Mouse (Mus musculus) stomach, postnatal 0 days (tissue): ENCODE measurements at regions not wholly inside any gene's neighbourhood (a gene's known extent, or its start where the extent isn't known, plus 50 kb on each side); places are given as distances from the start of the nearest gene placed in this dataset.
"Not testable (repeated sequence)": the region's sequence is repeated elsewhere in the genome, so short reads cannot be mapped to it uniquely, and the experiment has no call there.

Source experiments
- ATAC-seq: fragments of 200-750 bp; cut with Nextera tagmentation; 2 replicates; pipeline ENCODE4 v1.8.0; 2017; ENCODE audit not compliant: low FRiP score, low TSS enrichment
- DNase-seq: peaks from one replicate; pipeline ENCODE4 v3.0.0-alpha.2; 2016; ENCODE audit warnings: low spot score
- H3K27ac ChIP-seq: fragments of 300-500 bp; sonication (generic); replicated peaks from 2 replicates; pipeline ENCODE4 v1.5.1; 2014; ENCODE audit warnings: mild to moderate bottlenecking, control low read depth
- H3K27me3 ChIP-seq: fragments of 300-500 bp; sonication (generic); 2 replicates; pipeline ENCODE4 v1.6.1; 2014; ENCODE audit warnings: low read length; ENCODE audit not compliant: control insufficient read depth, insufficient read depth
- H3K36me3 ChIP-seq: fragments of 300-500 bp; sonication (generic); 2 replicates; pipeline ENCODE4 v1.6.1; 2014; ENCODE audit warnings: low read length, mixed read lengths; ENCODE audit not compliant: control insufficient read depth, insufficient read depth
- H3K4me1 ChIP-seq: fragments of 300-500 bp; sonication (generic); replicated peaks from 2 replicates; pipeline ENCODE4 v1.6.1; 2014; ENCODE audit warnings: antibody characterized with exemption; ENCODE audit not compliant: control insufficient read depth, insufficient read depth
- H3K4me2 ChIP-seq: fragments of 300-500 bp; sonication (generic); replicated peaks from 2 replicates; pipeline ENCODE4 v1.6.1; 2014; ENCODE audit warnings: low read depth, mild to moderate bottlenecking, control low read depth, moderate library complexity
- H3K4me3 ChIP-seq: fragments of 300-500 bp; sonication (generic); 2 replicates; pipeline ENCODE4 v1.5.1; 2014; ENCODE audit warnings: low read depth, low read length, control low read depth
- H3K9ac ChIP-seq: fragments of 300-500 bp; sonication (generic); 2 replicates; pipeline ENCODE4 v1.6.1; 2014; ENCODE audit warnings: mild to moderate bottlenecking, low read length, control low read depth, mixed read lengths
- H3K9me3 ChIP-seq: fragments of 300-500 bp; sonication (generic); 2 replicates; pipeline ENCODE4 v1.6.1; 2016; ENCODE audit warnings: low read length; ENCODE audit not compliant: control insufficient read depth
- CTCF ChIP-seq: IDR thresholded peaks from 2 replicates; pipeline ENCODE4 v1.5.1; 2016; ENCODE audit warnings: antibody characterized with exemption, low read depth, mild to moderate bottlenecking, moderate library complexity
- EP300 ChIP-seq: optimal IDR thresholded peaks from 2 replicates; pipeline ENCODE3; 2016; ENCODE audit warnings: antibody characterized with exemption
- WGBS: fragments of 180-500 bp; shearing (Covaris S2); extraction: QIAGEN DNeasy Blood & Tissue Kit; methylation state at CpG from one replicate; pipeline ENCODE4 v1.1.7; 2014; 5-methylcytosine and 5-hydroxymethylcytosine counted together

DNA sequence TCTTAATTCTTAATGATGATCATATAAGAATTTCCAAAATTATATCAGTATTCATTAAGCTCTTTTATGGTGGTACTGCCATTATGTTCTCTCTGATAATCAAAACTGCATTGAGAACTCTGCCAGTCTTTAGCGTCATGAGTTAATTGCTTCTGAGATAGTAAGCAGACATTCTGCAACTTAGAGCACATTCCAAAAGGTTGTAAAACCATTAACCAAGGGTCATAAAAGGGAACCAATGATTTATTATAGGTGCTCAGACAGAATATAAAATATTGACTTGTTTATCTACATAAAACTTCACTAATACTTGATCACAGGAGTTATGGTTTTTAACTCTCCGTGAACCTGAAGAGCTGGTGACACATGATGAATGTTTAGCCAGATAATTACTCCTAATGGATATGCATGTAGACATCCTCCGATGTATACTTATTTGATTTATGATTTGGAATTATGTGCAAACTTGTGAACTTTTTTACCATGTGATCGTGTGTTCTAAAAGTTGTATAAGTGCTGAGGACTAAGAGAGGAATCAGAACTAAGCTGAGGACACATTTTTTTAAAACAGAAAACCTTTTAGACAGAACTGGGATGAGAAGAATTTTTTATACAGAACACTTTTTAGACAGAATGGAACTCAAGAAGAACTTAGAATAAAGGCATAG lies 1345.4 kb downstream of the Zfp704 start:
- H3K4me2 ChIP-seq = no peak overlapping the region
- WGBS = 28% methylated on average over 4 of the region's 4 CpGs
- no peak for TF ChIP-seq EP300
- TF ChIP-seq CTCF = no peak
- no peak overlapping the region for H3K27ac ChIP-seq
- no peak overlapping the region for H3K4me3 ChIP-seq
- no peak for DNase-seq
- H3K36me3 ChIP-seq = no peaks in the 10 kb centered on the region
- no peaks in the 10 kb centered on the region for H3K27me3 ChIP-seq
- H3K9me3 ChIP-seq = no peaks in the 10 kb centered on the region
- ATAC-seq = no peak
- no peak overlapping the region for H3K9ac ChIP-seq
- no peaks in the 10 kb centered on the region for H3K4me1 ChIP-seq

DNA sequence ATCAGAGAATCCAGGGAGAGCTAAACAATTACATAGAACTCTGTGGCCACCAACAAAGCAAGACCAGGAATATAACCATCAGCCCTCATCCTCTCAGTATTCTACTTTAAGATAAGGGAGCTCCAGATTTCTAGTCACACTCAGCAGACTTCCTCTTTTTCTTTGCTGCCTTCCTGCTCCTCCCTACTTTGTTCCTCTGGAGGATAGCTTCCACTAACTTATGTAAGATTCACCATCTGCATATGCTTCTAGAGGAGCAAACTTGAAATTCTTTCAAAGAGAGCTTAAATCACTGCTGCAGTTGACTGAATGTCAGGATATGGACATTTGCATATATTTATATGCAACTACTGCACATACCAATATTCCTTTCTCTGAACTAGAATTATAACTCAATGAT lies 1352.6 kb downstream of the Zfp704 start:
- no peak for TF ChIP-seq CTCF
- TF ChIP-seq EP300 = no peak
- ATAC-seq = no peak

DNA sequence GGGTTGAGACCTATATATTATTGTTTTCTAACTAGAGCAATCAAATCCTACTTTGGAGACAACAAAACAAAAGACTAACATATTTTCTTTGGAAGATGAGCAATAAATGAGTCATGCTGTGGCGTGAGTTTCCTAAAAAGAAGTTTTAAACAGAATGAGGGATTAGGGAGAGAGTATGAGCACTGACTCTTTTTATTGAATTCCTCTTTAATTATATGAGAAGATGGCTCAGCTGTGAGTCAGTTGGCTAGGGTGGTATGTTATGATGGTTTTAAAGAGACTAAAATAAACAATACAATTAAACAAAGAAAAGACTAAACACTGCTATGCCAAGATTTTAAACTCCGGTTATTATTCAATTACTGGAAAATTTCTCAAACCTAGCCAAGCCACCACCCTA lies 1357.6 kb downstream of the Zfp704 start:
- no peak for TF ChIP-seq CTCF
- TF ChIP-seq EP300 = no peak
- WGBS = 42% methylated on average over 2 of the region's 2 CpGs

More for the DNA sequence above, 1352.6 kb downstream of the Zfp704 start:
- Histone ChIP-seq H3K4me2 (no peak overlapping the region), H3K9ac (no peak overlapping the region), H3K4me3 (no peak overlapping the region), H3K27ac (no peak overlapping the region), H3K36me3 (no peaks in the 10 kb centered on the region), H3K4me1 (no peaks in the 10 kb centered on the region), H3K27me3 (no peaks in the 10 kb centered on the region), H3K9me3 (no peaks in the 10 kb centered on the region)
- no peak for DNase-seq

DNA sequence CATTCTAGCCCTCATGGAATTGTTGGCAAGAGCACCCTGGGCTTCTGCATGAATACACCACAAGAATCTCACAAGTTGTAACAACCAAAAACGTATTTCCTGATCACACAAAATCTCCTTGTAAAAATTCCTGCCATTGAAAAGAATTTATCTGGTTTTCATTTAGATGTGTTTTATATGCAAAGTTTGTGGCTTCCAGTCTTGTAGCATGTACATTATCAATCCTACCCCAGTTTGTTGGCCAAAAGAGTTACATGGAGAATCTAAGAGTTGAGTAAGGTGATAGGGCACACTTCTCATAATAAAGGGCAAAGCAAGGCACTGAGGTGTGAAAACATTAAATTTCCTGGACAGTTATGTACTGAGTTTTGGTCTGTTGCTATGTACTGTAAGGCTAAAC lies 1361.0 kb downstream of the Zfp704 start:
- Histone ChIP-seq H3K9ac (no peak overlapping the region), H3K4me1 (no peaks in the 10 kb centered on the region), H3K27ac (no peak overlapping the region), H3K4me3 (no peak overlapping the region), H3K27me3 (no peaks in the 10 kb centered on the region), H3K4me2 (no peak overlapping the region), H3K36me3 (no peaks in the 10 kb centered on the region), H3K9me3 (no peaks in the 10 kb centered on the region)
- WGBS = 76% methylated on average over 1 of the region's 1 CpGs
- no peak for ATAC-seq
- DNase-seq = no peak
- TF ChIP-seq EP300 = no peak
- TF ChIP-seq CTCF = no peak

More for the DNA sequence above, 1357.6 kb downstream of the Zfp704 start:
- no peaks in the 10 kb centered on the region for H3K4me1 ChIP-seq
- no peak overlapping the region for H3K9ac ChIP-seq
- H3K4me3 ChIP-seq = no peak overlapping the region
- no peak overlapping the region for H3K4me2 ChIP-seq
- no peaks in the 10 kb centered on the region for H3K27me3 ChIP-seq
- no peak for DNase-seq
- no peaks in the 10 kb centered on the region for H3K9me3 ChIP-seq
- ATAC-seq = no peak
- no peaks in the 10 kb centered on the region for H3K36me3 ChIP-seq
- H3K27ac ChIP-seq = no peak overlapping the region

DNA sequence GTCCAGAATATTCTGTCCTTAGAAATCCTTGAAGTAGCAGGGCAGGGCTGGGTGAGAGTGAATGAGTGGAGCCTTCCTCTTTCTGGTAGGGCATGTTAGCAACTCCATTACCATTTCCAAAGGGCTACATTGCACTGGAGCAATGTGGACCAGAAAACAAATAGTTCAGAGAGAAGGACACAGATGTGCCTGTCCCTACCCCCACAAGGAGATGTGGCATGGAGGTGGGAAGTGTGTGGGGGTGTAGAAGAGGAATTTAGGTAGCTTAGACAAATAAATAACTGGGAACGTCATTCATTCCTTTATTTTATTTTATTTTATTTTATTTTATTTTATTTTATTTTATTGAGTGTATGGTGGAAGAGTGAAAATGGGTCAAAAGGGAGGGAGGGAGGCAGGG lies 1364.1 kb downstream of the Zfp704 start:
- H3K36me3 ChIP-seq, H3K4me3 ChIP-seq, H3K9me3 ChIP-seq, H3K4me2 ChIP-seq, H3K4me1 ChIP-seq, H3K9ac ChIP-seq, H3K27me3 ChIP-seq, ATAC-seq, H3K27ac ChIP-seq: not testable (repeated sequence)
- 20% methylated on average over 1 of the region's 1 CpGs for WGBS
- peak; percentile 14 for DNase-seq

DNA sequence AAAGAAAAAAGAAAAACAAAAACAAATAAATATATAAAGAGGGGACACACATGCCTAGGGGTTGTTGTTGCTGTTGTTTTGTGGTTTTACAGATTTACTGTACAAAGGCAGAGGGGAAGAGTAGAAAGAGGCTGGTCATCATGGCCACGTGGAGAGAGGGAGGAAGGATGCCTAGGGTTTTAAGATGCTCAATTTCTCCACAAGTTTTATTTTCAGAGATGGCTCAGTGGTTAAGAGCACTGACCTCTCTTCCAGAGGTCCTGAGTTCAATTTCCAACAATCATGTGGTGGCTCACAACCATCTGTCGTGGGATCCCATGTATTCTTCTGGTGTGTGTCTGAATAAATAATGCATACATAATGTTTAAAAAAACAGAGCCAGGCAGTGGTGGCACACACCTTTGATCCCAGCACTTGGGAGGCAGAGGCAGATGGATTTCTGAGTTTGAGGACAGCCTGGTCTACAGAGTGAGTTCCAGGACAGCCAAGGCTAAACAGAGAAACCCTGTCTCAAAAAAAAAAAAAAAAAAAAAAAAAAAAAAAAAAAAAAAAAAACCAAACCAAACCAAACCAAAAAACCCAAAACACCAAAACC lies 1364.6 kb downstream of the Zfp704 start:
- H3K27ac ChIP-seq, H3K9ac ChIP-seq, H3K4me1 ChIP-seq, H3K4me2 ChIP-seq, H3K27me3 ChIP-seq, H3K36me3 ChIP-seq, H3K9me3 ChIP-seq, H3K4me3 ChIP-seq: not testable (repeated sequence)
- WGBS = 75% methylated on average over 2 of the region's 2 CpGs
- ATAC-seq (peak; percentile 96), DNase-seq (peak; percentile 67)

DNA sequence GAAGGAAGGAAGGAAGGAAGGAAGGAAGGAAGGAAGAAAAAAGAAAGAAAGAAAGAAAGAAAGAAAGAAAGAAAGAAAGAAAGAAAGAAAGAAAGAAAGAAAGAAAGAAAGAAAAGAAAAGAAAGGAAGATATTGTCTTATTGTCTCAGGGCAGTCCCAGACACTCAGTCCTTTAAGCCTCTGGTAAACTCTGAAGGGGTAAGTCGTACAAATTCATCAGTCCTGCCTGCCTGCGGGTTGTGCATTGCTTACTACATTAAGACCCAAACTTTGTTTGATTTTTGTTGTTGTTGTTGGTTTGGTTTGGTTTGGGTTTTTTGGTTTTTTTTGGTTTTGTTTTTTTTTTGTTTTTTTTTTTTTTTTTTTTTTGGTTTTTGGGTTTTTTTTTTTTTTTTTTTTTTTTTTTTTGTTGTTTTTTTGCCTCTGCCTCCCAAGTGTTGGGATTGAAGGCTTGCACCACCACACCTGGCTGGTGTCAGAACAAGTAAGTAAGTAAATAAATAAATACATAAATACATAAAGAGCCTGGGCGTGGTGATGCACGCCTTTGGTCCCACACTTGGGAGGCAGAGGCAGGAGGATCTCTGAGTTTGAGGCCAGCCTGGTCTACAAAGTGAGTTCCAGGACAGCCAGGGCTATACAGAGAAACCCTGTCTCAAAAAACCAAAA lies 1365.2 kb downstream of the Zfp704 start:
- 90% methylated on average over 4 of the region's 4 CpGs for WGBS
- not testable (repeated sequence) for H3K4me1 ChIP-seq, H3K9me3 ChIP-seq, H3K27me3 ChIP-seq, H3K27ac ChIP-seq, H3K4me2 ChIP-seq, H3K4me3 ChIP-seq, H3K36me3 ChIP-seq, H3K9ac ChIP-seq, ATAC-seq
- DNase-seq = peak; percentile 20
